Mouse (Mus musculus) lung, embryonic 16.5 days (tissue): Measurements from ENCODE around the gene Phkb. TPM values are rescaled to one million over a fixed set of nuclear protein-coding genes. Genes with fewer than 3 reads are reported as not detected.

Experiments used
- ATAC-seq: fragments of 200-750 bp; cut with Nextera tagmentation; 2 replicates; pipeline ENCODE4 v1.8.0; 2017; ENCODE audit warnings: low read depth, mild to moderate bottlenecking, moderate library complexity
- H3K27ac ChIP-seq: fragments of 300-500 bp; sonication (generic); 2 replicates; pipeline ENCODE4 v1.5.1; 2014; ENCODE audit warnings: mild to moderate bottlenecking, control low read depth, low read length
- H3K27me3 ChIP-seq: fragments of 300-500 bp; sonication (generic); 2 replicates; pipeline ENCODE4 v1.6.1; 2014; ENCODE audit warnings: low read depth, low read length, mixed read lengths; ENCODE audit not compliant: control insufficient read depth, insufficient read depth
- H3K36me3 ChIP-seq: fragments of 300-500 bp; sonication (generic); 2 replicates; pipeline ENCODE4 v1.6.1; 2014; ENCODE audit warnings: low read length; ENCODE audit not compliant: control insufficient read depth, insufficient read depth
- H3K4me1 ChIP-seq: fragments of 300-500 bp; sonication (generic); replicated peaks from 2 replicates; pipeline ENCODE4 v1.6.1; 2014; ENCODE audit warnings: low read length, mixed read lengths; ENCODE audit not compliant: control insufficient read depth, insufficient read depth
- H3K4me2 ChIP-seq: fragments of 300-500 bp; sonication (generic); 2 replicates; pipeline ENCODE4 v1.6.1; 2014; ENCODE audit warnings: low read depth, low read length, control low read depth
- H3K4me3 ChIP-seq: fragments of 300-500 bp; sonication (generic); 2 replicates; pipeline ENCODE4 v1.5.1; 2014; ENCODE audit warnings: mild to moderate bottlenecking, low read length, control low read depth
- H3K9ac ChIP-seq: fragments of 300-500 bp; sonication (generic); 2 replicates; pipeline ENCODE4 v1.6.1; 2014; ENCODE audit warnings: low read length, control low read depth
- H3K9me3 ChIP-seq: fragments of 300-500 bp; sonication (generic); 2 replicates; pipeline ENCODE4 v1.6.1; 2016; ENCODE audit warnings: low read length; ENCODE audit not compliant: control insufficient read depth
- WGBS: fragments of 180-500 bp; shearing (Covaris S2); extraction: QIAGEN DNeasy Blood & Tissue Kit; methylation state at CpG from one replicate; pipeline ENCODE4 v1.1.7; 2014; 5-methylcytosine and 5-hydroxymethylcytosine counted together
- polyA plus RNA-seq: library from polyadenylated mRNA; unstranded; fragments of >200 nt; fragmentation: Nextera tagmentation; extraction: Ambion mirVana; gene quantifications from 2 replicates; pipeline ENCODE4 v1.2.1, GENCODE M21; 2015

Phkb gene
- polyA plus RNA-seq, 1 experiment from 2014 or later = 41.9 TPM

DNA sequence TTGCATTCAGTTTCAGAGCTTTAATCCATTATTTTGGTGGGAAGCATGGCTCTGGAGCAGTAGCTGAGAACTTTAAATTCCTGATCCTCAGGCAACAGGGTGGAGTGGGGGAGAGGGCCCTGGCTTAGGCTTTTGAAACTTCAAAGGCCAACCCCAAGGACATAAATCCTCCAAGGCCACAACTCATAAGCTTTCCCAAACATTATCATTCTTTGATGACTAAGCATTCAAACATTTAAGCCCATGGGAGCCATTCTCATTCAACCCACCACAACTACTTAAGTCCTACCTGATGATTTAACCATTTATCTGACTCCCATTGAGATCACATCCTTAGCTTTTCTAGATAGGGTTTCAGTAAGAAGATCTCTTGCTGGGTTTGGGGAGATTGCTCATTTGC lies 84.2 kb downstream of the Phkb start:
- Histone ChIP-seq H3K9me3 (no peaks in the 10 kb centered on the region), H3K4me3 (no peak overlapping the region), H3K4me1 (no peaks in the 10 kb centered on the region), H3K36me3 (no peaks in the 10 kb centered on the region), H3K27ac (no peak overlapping the region), H3K4me2 (no peak overlapping the region), H3K27me3 (no peaks in the 10 kb centered on the region), H3K9ac (no peak overlapping the region)
- ATAC-seq = no peak

GRCm38 (mm10) chr8:85925574-85925973 lies 84.8 kb downstream of the Phkb start:
- no peaks in the 10 kb centered on the region for H3K36me3 ChIP-seq
- no peak overlapping the region for H3K4me3 ChIP-seq
- no peak overlapping the region for H3K27ac ChIP-seq
- no peak for ATAC-seq
- WGBS = 89% methylated on average over 1 of the region's 1 CpGs
- H3K9ac ChIP-seq = no peak overlapping the region
- no peaks in the 10 kb centered on the region for H3K4me1 ChIP-seq
- no peaks in the 10 kb centered on the region for H3K27me3 ChIP-seq
- no peaks in the 10 kb centered on the region for H3K9me3 ChIP-seq
- H3K4me2 ChIP-seq = no peak overlapping the region

- H3K36me3 ChIP-seq = no peaks in the 10 kb centered on the region
Observed at GRCm38 (mm10) chr8:85926107-85926506, 85.3 kb downstream of the Phkb start.

DNA sequence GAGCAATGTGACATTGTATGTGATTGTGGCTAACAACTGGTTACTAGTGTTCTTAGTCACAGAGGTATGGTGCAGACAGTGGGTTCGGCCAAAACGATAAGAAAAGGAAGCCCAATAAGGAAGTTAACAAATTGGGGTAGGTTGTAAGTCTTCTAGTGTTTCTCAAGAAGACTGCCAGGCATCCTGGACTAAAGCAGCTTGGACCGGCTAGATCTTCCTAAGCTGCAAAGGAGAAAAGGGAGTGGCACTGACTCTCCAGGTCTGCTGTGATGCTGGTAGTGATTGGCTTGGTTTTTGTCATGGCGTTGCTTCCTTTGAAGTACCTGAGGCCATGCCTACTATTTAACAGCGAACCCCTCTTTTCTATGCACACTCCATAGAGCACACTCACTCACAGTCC lies 95.4 kb downstream of the Phkb start:
- Histone ChIP-seq H3K4me2 (no peak overlapping the region), H3K9ac (no peak overlapping the region), H3K9me3 (no peaks in the 10 kb centered on the region), H3K36me3 (peaks cover 2% of the 10 kb centered on the region; the same call in 1 of the 2 replicates), H3K27me3 (no peaks in the 10 kb centered on the region), H3K4me1 (no peaks in the 10 kb centered on the region), H3K4me3 (no peak overlapping the region), H3K27ac (no peak overlapping the region)
- WGBS = 92% methylated on average over 5 of the region's 5 CpGs
- ATAC-seq = no peak

More at GRCm38 (mm10) chr8:85926107-85926506, 85.3 kb downstream of the Phkb start:
- no peak overlapping the region for H3K27ac ChIP-seq
- H3K4me3 ChIP-seq = no peak overlapping the region
- H3K9me3 ChIP-seq = no peaks in the 10 kb centered on the region
- no peak overlapping the region for H3K4me2 ChIP-seq
- H3K9ac ChIP-seq = no peak overlapping the region
- H3K27me3 ChIP-seq = no peaks in the 10 kb centered on the region
- no peaks in the 10 kb centered on the region for H3K4me1 ChIP-seq
- 0 out of 2 replicates have a peak, but pooled peaks have one; percentile 26 for ATAC-seq
- 41% methylated on average over 3 of the region's 3 CpGs for WGBS

DNA sequence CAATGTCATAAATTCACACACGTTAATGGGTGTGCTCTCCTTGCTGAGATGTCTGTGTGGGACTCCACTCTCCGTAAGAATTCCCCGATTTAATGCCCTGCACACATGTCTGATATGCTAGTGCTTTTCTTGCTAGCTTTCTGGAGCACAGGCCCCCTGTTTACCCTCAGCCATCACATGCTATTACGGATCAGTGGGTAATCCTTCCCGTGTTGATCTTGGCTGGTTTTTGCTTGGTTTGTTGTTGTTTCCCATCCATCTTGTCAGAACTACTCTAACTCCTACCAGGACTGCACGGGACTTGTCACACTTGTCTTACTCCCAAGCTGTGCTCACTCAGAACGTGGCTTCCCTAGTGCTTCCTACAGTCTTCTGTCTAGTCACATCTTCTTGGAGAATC lies 96.6 kb downstream of the Phkb start:
- Histone ChIP-seq H3K36me3 (peaks cover 2% of the 10 kb centered on the region; the same call in 1 of the 2 replicates), H3K27me3 (no peaks in the 10 kb centered on the region), H3K9me3 (no peaks in the 10 kb centered on the region), H3K9ac (no peak overlapping the region), H3K4me3 (no peak overlapping the region), H3K4me2 (no peak overlapping the region), H3K27ac (no peak overlapping the region), H3K4me1 (no peaks in the 10 kb centered on the region)
- ATAC-seq = no peak
- WGBS = 69% methylated on average over 7 of the region's 7 CpGs

DNA sequence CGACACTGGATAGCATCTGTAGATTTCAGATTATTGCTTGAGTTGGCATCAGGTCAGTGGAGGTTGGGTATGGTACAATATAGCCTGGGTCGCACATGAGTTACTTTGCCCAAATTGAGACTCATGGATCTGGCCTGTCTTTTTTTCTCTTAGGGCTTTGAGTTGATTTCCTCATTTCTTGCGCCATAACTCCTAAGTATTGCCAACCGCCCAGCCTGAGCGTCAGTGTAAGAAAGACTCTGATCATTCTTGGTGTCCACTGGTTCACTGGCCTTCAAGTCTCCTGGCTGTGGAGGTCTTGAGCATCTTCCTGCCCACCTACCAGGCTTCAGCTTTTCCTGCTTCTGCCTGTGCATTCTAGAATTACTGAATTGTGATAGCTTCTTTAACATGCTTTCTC lies 104.1 kb downstream of the Phkb start:
- 93% methylated on average over 5 of the region's 5 CpGs for WGBS
- no peaks in the 10 kb centered on the region for H3K4me1 ChIP-seq
- H3K9ac ChIP-seq = no peak overlapping the region
- no peak overlapping the region for H3K27ac ChIP-seq
- H3K36me3 ChIP-seq = 0 out of 2 replicates have a peak, but pooled peaks cover 3% of the 10 kb centered on the region
- H3K4me3 ChIP-seq = no peak overlapping the region
- no peaks in the 10 kb centered on the region for H3K9me3 ChIP-seq
- H3K27me3 ChIP-seq = no peaks in the 10 kb centered on the region
- no peak for ATAC-seq
- H3K4me2 ChIP-seq = no peak overlapping the region

- 79% methylated on average over 2 of the region's 2 CpGs for WGBS
- Histone ChIP-seq H3K27ac (no peak overlapping the region), H3K9me3 (no peaks in the 10 kb centered on the region), H3K4me2 (no peak overlapping the region), H3K9ac (no peak overlapping the region), H3K27me3 (no peaks in the 10 kb centered on the region), H3K4me3 (no peak overlapping the region), H3K4me1 (no peaks in the 10 kb centered on the region), H3K36me3 (peaks cover 2% of the 10 kb centered on the region; the same call in 1 of the 2 replicates)
- ATAC-seq = no peak
Observed at GRCm38 (mm10) chr8:85958391-85958790, 117.6 kb downstream of the Phkb start.

DNA sequence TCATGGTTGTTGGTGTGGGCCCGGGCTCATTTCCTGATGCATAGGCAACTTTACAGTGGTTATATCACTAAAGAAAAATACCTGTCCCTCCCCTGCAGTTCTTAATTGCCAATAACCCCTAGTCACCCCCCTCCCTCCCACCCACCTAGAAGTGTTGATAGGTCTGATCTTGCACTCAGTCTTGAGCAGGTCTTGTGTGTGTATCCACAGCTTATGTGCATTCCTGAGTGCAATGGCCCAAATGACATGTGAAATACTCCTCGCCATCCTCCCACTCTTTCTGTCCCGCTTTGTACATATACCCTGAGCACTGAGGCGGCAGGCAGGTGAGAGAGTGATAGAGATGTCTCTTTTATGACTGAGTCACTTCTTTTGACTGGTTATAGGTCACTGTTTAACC lies 119.1 kb downstream of the Phkb start:
- Histone ChIP-seq H3K4me1 (no peaks in the 10 kb centered on the region), H3K9ac (no peak overlapping the region), H3K4me3 (no peak overlapping the region), H3K36me3 (peaks cover 2% of the 10 kb centered on the region; the same call in 1 of the 2 replicates), H3K9me3 (no peaks in the 10 kb centered on the region), H3K27me3 (no peaks in the 10 kb centered on the region), H3K4me2 (no peak overlapping the region), H3K27ac (no peak overlapping the region)
- no peak for ATAC-seq
- WGBS = 91% methylated on average over 4 of the region's 4 CpGs

DNA sequence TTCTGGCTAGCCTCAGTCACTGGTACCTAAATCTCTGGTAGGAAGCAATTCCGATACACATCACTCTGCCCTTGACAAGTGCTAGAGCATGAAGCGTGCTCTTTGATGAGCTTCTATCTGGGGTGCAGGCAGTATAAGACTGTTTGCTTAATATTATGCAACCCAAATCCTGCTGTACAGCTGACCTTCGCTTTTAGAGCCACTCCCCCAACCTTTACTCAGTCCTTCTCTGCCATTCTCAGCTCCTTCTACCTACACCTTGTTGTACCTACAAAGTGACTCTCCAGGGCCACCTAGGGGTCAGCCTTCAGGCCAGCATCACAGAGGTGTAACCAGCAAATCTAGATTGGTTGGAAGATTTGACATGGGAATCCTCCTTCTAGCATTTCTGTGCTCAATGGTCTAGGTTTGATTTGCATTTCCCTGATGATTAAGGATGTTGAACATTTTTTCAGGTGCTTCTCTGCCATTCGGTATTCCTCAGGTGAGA lies 136.9 kb downstream of the Phkb start:
- no peak overlapping the region for H3K27ac ChIP-seq
- no peaks in the 10 kb centered on the region for H3K9me3 ChIP-seq
- no peak for ATAC-seq
- peaks cover 4% of the 10 kb centered on the region for H3K36me3 ChIP-seq
- H3K4me3 ChIP-seq = no peak overlapping the region
- no peaks in the 10 kb centered on the region for H3K27me3 ChIP-seq
- no peak overlapping the region for H3K4me2 ChIP-seq
- no peak overlapping the region for H3K9ac ChIP-seq
- H3K4me1 ChIP-seq = no peaks in the 10 kb centered on the region
- WGBS = 82% methylated on average over 4 of the region's 4 CpGs

- no peak overlapping the region for H3K9ac ChIP-seq
- no peaks in the 10 kb centered on the region for H3K4me1 ChIP-seq
- H3K9me3 ChIP-seq = no peaks in the 10 kb centered on the region
- no peaks in the 10 kb centered on the region for H3K27me3 ChIP-seq
- ATAC-seq = no peak
- WGBS = 83% methylated on average over 1 of the region's 1 CpGs
- no peak overlapping the region for H3K27ac ChIP-seq
- no peak overlapping the region for H3K4me2 ChIP-seq
- H3K4me3 ChIP-seq = no peak overlapping the region
- H3K36me3 ChIP-seq = no peaks in the 10 kb centered on the region
Observed at GRCm38 (mm10) chr8:85992911-85993310, 152.2 kb downstream of the Phkb start.
